Mouse (Mus musculus): ENCODE measurements around the gene S100a3.

S100a3 gene

DNA sequence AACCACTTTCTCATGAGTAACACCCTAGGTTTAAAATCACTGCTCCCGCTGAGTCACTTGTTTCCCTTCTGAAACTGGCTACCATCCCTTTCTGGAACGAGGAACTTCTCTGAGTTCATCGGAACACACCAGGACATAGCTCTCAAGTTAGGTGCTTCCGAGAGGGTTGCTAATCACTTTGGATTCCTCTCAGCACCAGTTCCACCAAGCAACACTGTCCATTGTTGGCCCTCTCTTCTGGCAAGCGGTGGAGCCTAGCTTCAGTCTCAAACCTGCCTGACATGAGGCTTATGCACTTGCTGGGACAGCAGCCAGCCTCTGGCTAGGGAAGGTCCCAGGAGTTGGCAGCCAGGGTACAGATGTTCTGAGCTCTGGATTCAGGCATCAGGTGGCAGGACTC, 14.3 kb downstream of the S100a3 start:
- no peak for DNase-seq (ENCODE audit: low spot score in 2 of 2)

DNA sequence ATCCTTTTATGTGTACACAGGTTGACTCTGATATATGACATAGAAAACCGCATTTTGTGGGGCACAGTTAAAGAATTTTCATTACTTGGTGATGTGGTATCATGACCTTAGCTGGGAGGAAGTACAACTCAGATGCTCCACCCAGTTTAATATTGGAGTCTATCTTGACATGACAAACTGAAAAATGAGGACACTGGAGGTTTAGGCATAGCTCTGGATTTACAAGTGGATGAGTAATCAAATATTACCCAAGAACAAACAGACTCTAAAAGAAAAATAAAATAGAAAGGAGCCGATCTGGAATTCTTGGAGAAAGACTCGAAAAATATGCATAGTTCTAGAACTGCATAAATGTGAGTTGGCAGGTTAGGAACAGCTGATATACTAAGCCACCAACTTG, 14.9 kb downstream of the S100a3 start:
- no peak for DNase-seq (ENCODE audit: low spot score in 2 of 2)

DNA sequence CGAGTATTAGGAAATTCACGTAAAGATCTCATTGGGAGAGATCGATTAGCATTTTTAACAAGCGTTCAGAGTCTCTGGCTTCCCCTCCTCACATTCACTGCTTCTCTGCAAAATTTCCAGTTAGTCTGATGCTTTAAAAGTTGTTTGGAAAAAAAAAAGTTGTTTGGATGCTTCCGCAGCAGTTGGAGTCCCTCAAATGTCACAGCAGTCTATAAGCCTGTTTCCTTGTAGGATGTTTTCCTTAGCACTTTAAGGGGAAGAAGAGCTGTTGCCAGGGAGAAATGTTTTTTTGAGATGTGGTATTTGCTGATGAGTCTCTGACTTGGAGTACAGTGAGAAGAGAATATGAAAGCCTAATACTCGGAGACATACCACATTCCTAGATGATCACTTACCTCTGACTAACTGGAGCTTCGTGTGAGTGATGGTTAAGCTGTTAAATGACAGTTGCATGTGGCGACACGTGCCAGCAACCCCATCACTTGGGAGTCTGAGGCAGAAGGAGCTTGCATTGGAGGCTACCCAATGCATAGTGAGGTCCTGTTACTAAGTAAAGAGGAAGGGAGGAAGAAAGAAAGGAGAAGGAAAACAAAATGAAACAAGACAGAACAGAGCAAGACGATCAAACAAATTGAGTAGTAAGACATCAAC, 16.1 kb downstream of the S100a3 start:
- DNase-seq (ENCODE audit: low spot score in 2 of 2) = no peak

DNA sequence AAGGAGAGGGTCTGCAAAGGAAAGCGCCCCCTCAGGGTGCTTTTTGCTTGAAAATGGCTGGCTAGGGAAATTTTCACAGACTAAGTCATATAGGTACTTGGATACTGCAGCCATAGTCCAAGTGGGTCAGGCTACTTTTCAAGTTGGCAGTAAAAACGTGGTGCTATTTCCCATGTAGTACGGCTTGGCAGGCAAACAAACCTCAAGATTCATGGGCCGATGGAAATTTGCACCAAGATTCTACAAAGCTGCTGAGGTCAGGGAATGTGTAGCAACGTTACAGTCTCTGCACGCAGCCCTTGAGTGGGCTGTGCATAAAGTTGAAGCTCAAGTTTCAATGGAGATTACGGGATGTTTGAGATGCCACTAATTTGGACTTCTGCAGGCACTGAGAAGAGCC, 19.1 kb downstream of the S100a3 start:
- no peak for DNase-seq (ENCODE audit: low spot score in 2 of 2)

DNA sequence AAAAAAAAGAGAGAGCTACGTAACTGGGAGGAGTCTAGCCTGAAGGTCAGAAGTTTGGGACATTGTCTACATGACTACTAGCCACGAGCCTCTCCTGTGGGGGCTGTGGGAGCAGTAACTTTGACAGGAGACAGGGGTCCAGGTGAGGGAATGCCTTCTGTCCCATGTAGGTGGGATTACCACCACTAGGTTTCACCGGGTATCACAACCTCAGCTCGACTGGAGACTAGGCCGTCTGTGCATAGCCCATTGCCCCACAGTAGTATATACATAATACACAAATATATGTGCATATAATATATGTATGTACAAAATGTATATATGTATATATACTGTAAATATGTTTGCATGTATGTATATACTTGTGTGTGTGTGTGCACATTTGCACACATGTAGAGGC, 20.8 kb downstream of the S100a3 start:
- DNase-seq (ENCODE audit: low spot score in 2 of 2) = no peak

DNA sequence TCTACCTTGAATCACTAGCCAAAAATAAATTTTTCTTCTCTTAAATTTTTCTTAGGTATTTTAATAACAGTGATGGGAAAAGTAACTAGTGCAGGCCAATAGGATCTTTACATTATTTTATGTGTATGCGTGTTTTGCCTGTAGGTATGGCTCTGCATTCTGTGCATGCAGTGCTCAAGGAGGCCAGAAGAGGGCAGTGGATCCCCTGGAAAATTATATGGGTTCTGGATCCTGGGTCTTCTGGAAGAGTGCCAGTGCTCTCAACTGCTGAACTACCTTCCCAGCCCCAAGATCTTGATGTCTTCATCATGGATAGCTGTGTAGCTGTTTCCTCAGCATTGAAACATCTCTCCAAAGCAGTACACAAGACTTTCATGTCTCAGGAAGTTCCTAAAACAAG, 21.8 kb downstream of the S100a3 start:
- no peak for DNase-seq (ENCODE audit: low spot score in 2 of 2)

DNA sequence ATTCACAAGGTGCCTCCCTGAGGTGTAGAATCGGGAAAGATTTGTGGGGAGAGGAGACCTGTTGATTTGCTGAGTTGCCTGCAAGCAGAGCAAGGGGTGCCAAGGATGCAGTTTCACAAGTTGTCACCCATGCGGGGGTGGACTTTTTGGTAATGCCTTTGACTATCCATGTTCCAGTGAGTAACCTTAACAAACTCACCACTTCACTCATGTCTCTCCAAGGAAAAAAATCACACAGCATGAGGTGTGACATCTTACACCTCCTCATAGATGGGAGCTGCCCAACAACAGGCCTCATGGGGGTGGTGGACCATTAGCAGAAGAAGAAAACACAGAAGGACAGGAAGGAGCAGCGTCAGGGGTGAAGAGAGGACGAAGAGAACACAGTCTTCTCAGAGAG, 22.2 kb downstream of the S100a3 start:
- DNase-seq (ENCODE audit: low spot score in 2 of 2) = no peak

DNA sequence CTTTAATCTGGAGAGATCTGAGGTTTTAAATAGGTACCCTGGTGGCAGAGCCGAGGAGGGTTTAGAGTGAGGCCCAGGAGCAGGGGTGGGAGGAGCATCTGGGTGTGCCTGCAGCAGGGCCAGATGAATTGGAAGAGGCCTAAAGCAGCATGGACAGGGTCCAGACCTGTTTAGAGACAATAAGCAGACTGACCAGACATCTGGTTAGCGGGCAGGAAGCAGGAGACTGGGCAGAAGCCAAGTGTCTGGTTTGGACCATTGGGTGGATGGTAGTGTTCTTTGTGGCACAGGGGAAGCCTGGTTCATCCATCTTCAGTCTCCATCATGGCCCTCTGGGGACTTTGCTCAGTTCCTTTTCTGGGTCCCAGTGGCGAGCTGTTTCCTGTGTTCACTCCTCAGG, 23.5 kb downstream of the S100a3 start:
- DNase-seq (ENCODE audit: low spot score in 2 of 2) = no peak

DNA sequence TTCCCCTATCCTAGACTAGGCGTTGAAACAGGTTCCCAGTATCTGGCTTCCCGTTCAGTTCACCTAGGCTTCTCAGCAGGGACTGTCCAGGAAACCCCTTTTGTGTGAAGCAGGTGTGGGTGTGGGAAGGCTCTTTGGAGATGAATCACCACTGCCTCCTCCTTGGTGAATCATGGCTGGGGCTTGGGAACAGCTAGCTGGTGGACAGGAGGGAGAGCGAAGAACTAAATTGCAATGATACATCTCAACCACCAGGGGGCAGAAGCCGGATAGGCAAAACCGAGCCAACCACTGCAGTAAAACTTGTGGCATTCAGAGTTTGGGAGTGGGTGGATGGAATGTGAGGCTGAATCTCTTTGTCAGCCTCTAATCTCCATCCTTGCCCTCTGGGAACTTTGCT, 25.2 kb downstream of the S100a3 start:
- DNase-seq (ENCODE audit: low spot score in 2 of 2) = peak; percentile 40 to 56

DNA sequence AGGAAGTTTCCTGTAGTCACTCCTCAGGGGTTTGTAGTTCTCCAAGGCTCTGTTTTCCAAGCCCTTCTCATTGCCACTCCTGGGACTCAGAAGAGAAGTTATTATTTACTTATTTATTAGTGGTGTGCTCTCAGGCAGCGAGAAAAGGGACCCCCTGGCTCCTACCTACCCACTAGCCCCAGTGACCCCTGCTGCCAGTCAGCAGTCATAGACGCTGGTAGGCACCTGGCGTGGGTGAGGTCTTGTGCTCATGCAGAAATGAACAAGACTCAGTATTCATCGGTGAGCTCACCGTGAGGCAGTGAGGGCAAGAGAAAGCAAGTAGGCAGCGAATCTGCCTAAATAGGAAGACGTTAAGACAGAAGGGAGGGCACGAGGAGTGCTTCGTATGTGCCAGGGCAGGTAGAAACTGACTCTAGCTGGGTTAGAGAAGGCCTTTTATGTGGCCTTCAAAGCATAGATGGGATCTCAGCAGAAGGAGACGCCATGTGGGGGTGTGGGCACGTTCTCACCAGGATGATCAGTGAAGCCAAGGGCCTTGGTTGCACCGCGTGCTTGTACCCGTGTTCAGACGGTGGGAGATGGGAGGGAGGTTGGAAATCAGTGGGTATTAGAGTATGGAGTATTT, 25.8 kb downstream of the S100a3 start:
- no peak for DNase-seq (ENCODE audit: low spot score in 2 of 2)

DNA sequence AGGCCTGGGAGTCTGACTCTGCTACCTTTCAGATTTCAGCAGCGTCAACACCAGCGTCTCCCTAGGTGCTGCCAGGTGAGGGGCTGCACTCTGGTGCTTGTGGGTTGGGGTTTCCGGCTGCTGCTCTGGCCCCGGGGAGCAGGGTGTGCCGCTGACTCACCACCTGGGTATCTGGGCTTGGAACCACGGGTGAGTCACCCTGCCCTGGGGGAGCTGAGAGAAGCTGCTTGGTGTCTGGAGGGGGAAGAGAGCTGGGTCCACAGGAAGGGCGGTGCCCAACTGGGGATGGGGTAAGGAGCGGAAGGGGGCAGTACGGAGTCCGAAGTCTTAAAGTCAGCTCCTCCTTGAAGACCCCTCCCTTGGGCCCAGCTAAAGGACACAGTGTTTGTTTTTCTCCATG, 26.5 kb downstream of the S100a3 start:
- peak; percentile 36 to 79 for DNase-seq (ENCODE audit: low spot score in 2 of 2)

DNA sequence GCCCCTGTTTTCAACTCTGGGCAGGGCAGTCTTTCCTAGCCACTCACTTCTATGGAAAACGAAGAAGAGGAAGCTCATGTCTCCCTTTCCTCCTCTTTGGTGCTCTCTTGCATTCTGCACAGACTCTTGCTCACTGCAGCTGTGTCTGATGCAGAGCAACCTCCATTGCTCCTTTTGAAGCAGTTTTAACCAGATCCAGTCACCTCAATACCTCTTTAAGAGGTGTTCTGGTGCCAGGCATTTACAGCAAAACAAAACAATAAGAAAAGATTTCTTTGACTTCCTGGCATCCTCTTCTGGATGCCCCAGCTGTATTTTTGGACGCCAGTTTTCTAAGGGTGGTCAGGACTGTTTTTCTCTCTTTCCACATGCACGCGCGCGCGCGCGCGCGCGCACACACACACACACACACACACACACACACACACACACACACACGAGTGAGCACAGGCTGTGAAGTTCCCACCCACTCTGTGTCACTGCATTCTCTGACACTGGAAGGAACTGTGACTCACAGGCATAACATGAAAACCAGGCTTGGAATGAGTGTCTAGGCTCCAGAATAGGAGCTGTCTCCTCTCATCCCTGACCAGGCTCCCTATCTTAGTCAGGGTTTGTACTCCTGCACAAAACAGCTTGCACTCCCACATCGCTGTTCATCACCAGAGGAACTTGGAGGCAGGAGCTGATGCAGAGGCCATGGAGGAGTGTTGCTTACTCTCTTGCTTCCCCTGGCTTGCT, 27.2 kb downstream of the S100a3 start:
- DNase-seq (ENCODE audit: low spot score in 2 of 2) = no peak

DNA sequence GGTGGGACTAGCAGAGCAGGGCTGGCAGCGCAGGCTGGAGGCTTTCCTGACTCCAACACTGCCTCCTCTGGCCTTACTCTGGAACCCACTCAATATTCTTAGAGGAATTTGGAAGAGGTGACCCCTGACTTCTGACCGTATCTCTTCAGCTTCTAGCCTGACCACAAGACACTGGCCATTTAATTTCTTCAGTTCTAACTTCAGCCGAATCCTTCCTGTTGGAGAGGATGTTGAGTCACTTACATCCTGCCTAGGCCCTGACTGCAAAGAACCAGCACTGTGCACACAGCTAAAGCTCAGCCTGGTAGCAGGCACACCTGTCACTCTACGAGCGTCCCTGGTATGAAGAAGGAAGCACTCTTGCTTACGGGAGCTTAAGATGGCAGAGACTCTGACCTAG, 29.0 kb downstream of the S100a3 start:
- DNase-seq (ENCODE audit: low spot score in 2 of 2) = no peak

DNA sequence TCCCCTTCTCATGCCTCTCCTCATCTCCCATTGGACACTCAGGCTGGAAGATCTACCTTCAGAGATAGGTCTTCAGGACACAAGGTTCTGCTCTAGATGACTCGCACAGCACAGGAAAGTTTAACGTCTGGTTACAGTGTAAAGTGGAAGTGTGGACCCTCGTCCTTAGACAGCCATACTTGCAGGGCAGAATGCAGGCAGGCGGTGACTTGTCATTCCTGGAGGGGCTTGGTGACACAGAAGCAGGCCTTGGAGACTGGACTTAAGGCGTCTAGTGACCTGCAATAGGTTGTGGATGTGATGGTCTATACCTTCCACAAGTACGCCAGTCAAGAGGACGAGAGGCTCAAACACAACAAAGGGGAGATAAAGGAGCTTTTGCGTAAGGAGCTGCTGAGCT, 29.6 kb downstream of the S100a3 start, which contains the start of gene S100a2:
Gene S100a2 (plus strand): TSS at position 301 of the 400 bp plus-strand sequence.
- no peak for DNase-seq (ENCODE audit: low spot score in 2 of 2)

DNA sequence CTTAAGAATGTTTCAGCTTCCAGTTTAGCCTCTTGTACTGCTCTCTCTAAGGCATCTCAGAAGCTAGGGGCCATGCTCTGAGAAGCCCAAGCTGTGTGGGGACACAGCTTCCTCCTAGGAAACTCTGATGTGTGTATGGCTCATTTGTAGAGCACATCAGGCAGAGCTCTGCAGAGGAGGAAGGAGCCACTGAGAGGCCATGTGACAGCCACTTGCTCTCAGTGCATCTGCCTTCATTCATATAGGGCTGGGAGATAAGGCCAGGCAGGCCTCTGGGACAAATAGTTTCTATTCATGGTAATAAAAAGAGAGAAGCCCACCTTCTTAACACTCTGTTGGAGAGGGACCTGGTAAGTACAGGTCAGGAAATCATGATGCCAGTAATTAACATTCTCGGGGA, 34.1 kb downstream of the S100a3 start:
- no peak for DNase-seq (ENCODE audit: low spot score in 2 of 2)

DNA sequence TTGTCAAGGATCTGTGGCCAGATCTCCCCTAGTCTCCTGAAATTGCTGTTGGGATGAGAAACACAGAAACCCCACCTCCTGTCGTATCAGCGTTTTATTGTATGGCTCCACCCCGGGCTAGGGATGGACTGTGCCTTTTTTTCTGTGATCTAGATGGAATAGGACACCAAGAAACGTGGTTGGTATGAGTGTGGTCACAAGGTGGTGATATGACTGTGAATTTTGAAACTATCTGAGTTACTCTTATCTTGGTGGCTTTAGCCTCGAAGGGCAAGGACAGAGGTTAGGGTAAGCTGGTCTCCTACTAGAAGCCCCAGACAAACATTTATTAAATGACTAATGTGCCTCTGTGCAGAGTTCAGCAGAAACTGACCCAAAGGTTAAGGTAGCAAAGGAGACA, 35.2 kb downstream of the S100a3 start:
- DNase-seq (ENCODE audit: low spot score in 2 of 2) = no peak

DNA sequence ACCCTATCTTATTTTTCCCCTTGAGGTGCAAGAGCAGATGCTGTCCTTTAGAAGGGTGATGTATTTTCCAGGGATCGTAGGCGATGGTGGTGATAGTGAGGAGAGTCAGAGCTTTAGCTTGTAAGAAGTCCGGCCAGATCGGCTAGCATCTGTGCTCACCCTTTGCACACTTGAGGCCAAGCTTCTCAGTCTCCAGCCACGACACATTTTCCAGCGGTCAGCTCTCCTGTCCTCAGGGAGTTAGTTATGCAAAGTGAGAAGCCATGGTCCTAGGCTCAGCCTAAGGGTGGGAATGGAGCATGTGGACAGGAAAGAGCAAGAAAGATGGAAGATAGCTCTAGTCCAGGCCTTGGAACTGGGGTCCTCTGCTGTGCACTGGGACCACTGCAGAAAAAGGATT, 36.4 kb downstream of the S100a3 start:
- DNase-seq (ENCODE audit: low spot score in 2 of 2) = no peak

DNA sequence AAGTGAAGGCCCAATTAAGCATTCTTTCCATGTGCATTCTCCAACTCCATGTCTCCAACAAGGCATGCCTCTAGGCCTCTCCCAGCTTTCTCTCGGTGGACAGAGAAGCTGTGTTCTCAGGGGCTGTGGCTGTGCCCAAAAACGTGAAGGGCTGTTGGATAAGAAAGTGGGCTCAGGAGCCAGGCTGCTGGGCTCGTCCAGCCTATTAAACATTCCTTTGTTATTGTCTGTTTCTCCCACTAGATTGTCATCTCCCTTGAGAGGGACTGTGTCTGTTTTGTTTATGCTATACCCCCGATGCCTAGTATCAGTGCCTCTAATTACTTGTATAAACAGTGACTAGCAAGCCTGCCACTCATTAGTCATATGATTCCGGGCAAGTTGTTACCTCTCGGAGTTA, 37.4 kb downstream of the S100a3 start:
- DNase-seq (ENCODE audit: low spot score in 2 of 2) = no peak

DNA sequence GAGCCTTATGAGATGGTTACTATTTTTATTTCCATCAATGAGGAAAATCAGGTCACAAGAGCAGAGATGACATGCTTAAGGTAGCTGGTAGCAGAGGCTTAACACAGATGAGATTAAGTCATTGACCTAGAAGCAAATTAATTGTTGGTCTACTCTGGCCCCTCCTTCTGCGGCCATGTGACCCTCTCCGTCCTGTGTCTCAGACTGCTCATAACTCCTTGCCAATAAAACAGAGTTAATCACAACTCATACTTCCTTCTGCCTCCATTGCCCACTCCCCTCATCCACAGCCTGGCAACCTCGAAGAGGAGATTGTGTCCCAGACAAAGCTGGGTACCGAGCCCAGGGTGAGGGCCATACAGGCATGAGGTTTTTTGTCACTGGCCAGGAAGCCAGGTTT, 37.8 kb downstream of the S100a3 start:
- no peak for DNase-seq (ENCODE audit: low spot score in 2 of 2)

DNA sequence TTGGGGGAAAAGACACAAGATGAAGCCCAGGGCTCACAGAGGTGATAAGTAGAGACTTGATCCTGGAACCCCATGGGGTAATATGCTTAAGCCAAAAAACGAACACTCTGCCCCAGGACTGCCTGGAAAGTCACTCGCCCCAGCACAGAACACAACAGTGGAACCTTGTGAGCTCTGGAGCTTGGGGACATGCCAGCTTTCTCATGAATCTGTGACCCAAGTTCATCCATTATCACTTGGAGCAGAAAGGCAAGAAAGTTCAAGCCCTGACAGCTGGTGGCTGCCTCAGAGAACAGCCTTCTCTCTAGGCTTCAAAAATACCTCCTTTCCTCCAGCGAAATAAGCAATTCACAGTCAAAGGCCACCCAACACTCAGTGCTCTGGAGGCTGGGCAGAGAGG, 39.0 kb downstream of the S100a3 start:
- no peak for DNase-seq (ENCODE audit: low spot score in 2 of 2)

DNA sequence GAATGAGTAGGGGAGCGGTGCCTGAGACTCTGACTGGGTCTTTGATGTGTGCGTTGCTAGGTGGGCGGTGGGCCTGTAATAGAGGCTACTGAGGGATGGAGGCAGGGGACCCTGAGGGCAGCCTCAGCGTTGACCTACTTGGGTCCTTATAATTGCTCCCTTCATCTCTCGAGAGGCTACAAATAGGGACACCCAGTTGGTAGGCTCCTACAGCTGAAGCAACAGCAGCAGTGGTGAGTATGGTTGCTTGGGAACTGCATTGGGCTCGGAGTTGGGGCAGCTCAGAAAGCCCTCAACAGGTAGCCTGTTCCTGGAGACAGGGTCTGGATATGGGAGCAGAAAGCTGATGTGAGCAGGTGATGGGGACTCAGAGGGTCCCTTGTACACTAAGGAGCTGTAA, 39.7 kb downstream of the S100a3 start:
- DNase-seq (ENCODE audit: low spot score in 2 of 2) = no peak

DNA sequence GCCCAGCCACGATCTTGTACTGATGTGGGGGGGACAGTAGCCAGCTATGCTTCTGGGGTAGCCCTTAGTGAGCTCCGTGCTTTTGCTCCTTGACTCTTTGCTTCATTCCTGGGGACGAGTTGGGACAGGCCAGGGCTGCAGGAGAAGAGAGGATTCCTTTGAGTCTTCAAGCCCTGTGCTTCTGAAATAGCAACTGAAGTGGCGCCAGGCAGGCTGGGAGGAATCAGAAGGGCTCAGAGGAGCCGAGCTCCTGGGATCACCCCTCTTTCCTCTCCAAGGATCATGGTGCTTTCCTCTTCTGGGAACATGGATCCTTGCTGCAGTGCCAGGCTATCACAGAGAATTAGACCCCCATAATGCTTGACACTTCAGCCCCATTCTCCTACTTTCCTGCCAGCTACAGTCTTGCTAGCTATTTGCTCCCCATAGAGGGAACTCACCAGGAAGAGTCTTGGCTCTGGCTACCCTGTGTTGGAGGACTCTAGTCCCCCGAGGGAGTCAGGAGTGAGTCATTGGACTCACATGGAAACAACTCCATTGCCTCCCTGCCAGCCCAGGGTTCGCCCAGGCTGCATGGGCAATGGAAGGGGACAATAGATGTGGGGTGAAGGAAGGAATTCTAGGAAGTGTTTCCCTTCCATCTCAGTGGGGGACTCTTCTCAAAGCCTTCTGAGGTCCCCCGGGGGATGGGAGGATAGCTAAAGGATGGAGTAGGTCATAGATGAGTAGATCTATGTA, 40.2 kb downstream of the S100a3 start:
- DNase-seq (ENCODE audit: low spot score in 2 of 2) = no peak
